Mouse (Mus musculus) layer of hippocampus, adult 9-11 months (tissue): Measurements from ENCODE around the gene Abca3.

Source experiments
- DNase-seq: peaks from one replicate; pipeline ENCODE4 v3.0.0; 2022

Abca3 gene

GRCm38 (mm10) chr17:24351760-24352357 is at the start of gene Abca3:
Gene Abca3 (plus strand): TSS chr17:24351950.
- DNase-seq, result peak; percentile 96

GRCm38 (mm10) chr17:24307500-24307899 is 44.2 kb upstream of the Abca3 start:
- DNase-seq, result no peak

- DNase-seq, result peak; percentile 55
Observed at GRCm38 (mm10) chr17:24320826-24321225, 30.9 kb upstream of the Abca3 start.

- DNase-seq, result no peak
Observed at GRCm38 (mm10) chr17:24325051-24325450, 26.7 kb upstream of the Abca3 start.

- no peak for DNase-seq
Observed at GRCm38 (mm10) chr17:24327656-24328055, 24.1 kb upstream of the Abca3 start.

GRCm38 (mm10) chr17:24344672-24345071 is 7.1 kb upstream of the Abca3 start:
- DNase-seq, result no peak

- DNase-seq, result no peak
Observed at GRCm38 (mm10) chr17:24346831-24347230, 4.9 kb upstream of the Abca3 start.

GRCm38 (mm10) chr17:24349176-24349575 is 2.6 kb upstream of the Abca3 start:
- DNase-seq, result no peak

- DNase-seq, result peak; percentile 13
Observed at GRCm38 (mm10) chr17:24350926-24351759, 607 bp upstream of the Abca3 start, which contains the start of gene Abca17. Gene Abca17 (minus strand): TSS chr17:24351068.

GRCm38 (mm10) chr17:24352370-24353194 is 832 bp downstream of the Abca3 start:
- DNase-seq, result no peak

- DNase-seq, result no peak
Observed at GRCm38 (mm10) chr17:24353960-24354359, 2.2 kb downstream of the Abca3 start.

GRCm38 (mm10) chr17:24355284-24355683 is 3.5 kb downstream of the Abca3 start:
- DNase-seq, result no peak

GRCm38 (mm10) chr17:24359006-24359405 is 7.3 kb downstream of the Abca3 start:
- DNase-seq, result no peak

GRCm38 (mm10) chr17:24359903-24360302 is 8.2 kb downstream of the Abca3 start:
- no peak for DNase-seq

- no peak for DNase-seq
Observed at GRCm38 (mm10) chr17:24360841-24361240, 9.1 kb downstream of the Abca3 start.

GRCm38 (mm10) chr17:24361291-24361690 is 9.5 kb downstream of the Abca3 start:
- DNase-seq, result no peak

- no peak for DNase-seq
Observed at GRCm38 (mm10) chr17:24362527-24362926, 10.8 kb downstream of the Abca3 start.

- no peak for DNase-seq
Observed at GRCm38 (mm10) chr17:24364461-24364860, 12.7 kb downstream of the Abca3 start.

GRCm38 (mm10) chr17:24365863-24366262 is 14.1 kb downstream of the Abca3 start:
- no peak for DNase-seq

- no peak for DNase-seq
Observed at GRCm38 (mm10) chr17:24375094-24375712, 23.5 kb downstream of the Abca3 start.

GRCm38 (mm10) chr17:24375886-24376285 is 24.1 kb downstream of the Abca3 start:
- no peak for DNase-seq

GRCm38 (mm10) chr17:24378496-24378895 is 26.7 kb downstream of the Abca3 start:
- DNase-seq, result no peak

- DNase-seq, result no peak
Observed at GRCm38 (mm10) chr17:24383789-24384188, 32.0 kb downstream of the Abca3 start.
